Mouse (Mus musculus) forebrain, embryonic 15.5 days (tissue): ENCODE results near the gene Hes3. TPM values are rescaled to one million over a fixed set of nuclear protein-coding genes. Genes with fewer than 3 reads are reported as not detected.

Source experiments
- ATAC-seq: fragments of 200-750 bp; cut with Nextera tagmentation; replicated peaks from 2 replicates; pipeline ENCODE4 v1.8.0; 2017; ENCODE audit warnings: mild to moderate bottlenecking, moderate TSS enrichment, moderate library complexity
- H3K27ac ChIP-seq: fragments of 300-500 bp; sonication (generic); replicated peaks from 2 replicates; pipeline ENCODE4 v1.5.1; 2015; ENCODE audit warnings: mild to moderate bottlenecking, inconsistent platforms
- H3K27me3 ChIP-seq: fragments of 300-500 bp; sonication (generic); 2 replicates; pipeline ENCODE4 v1.6.1; 2015; ENCODE audit warnings: inconsistent platforms
- H3K36me3 ChIP-seq: fragments of 300-500 bp; sonication (generic); 2 replicates; pipeline ENCODE4 v1.6.1; 2015; ENCODE audit warnings: mild to moderate bottlenecking, inconsistent platforms
- H3K4me1 ChIP-seq: fragments of 300-500 bp; sonication (generic); 2 replicates; pipeline ENCODE4 v1.6.1; 2015; ENCODE audit warnings: inconsistent platforms
- H3K4me2 ChIP-seq: fragments of 300-500 bp; sonication (generic); replicated peaks from 2 replicates; pipeline ENCODE4 v1.6.1; 2015; ENCODE audit warnings: mild to moderate bottlenecking, inconsistent platforms
- H3K4me3 ChIP-seq: fragments of 300-500 bp; sonication (generic); 2 replicates; pipeline ENCODE4 v1.5.1; 2015; ENCODE audit warnings: mild to moderate bottlenecking, inconsistent platforms
- H3K9ac ChIP-seq: fragments of 300-500 bp; sonication (generic); replicated peaks from 2 replicates; pipeline ENCODE4 v1.6.1; 2015; ENCODE audit warnings: mild to moderate bottlenecking, inconsistent platforms
- H3K9me3 ChIP-seq: fragments of 300-500 bp; sonication (generic); 2 replicates; pipeline ENCODE4 v1.6.1; 2016; ENCODE audit warnings: inconsistent platforms
- WGBS: fragments of 180-500 bp; shearing (Covaris S2); methylation state at CpG from one replicate; pipeline ENCODE4 v1.1.7; 2015; ENCODE audit warnings: mixed read lengths; 5-methylcytosine and 5-hydroxymethylcytosine counted together
- polyA plus RNA-seq: library from polyadenylated mRNA; unstranded; fragments of >200 nt; fragmentation: Nextera tagmentation; extraction: Ambion mirVana; gene quantifications from 2 replicates; pipeline ENCODE4 v1.2.1, GENCODE M21; 2015

Hes3 gene
- polyA plus RNA-seq, 1 experiment from 2014 or later = 0.09 TPM

DNA sequence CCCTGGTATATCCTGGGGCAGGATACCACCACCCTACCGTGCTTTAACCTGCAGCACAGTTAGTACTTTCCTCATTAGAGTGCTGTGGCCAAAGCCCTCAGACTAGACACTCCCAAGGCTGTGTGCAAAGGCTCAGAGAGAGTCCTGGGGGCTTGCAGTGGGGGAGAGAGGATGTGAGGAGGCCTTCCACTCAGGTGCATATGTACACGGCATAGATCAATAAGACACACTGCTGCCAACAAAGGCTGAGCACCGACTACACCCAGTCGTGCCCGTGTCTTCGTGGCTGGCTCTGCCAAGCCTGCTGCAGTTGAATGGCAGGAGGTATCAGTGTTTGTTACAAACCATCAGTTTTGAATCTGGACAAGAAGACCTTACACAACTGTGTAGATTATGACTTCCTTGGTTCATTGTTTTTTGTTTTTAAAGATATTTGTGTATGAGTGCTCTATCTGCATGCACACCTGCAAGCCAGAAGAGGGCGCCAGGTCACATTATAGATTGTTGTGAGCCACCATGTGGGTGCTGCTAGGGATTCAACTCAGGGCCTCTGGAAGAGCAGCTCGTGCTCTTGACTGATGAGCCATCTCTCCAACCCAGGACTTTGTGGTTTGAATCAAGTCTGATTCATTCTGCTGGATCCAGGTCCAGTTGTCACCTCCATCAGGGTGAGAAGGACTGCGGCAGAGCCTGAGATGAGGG lies 26.4 kb downstream of the Hes3 start:
- Histone ChIP-seq H3K4me3 (no peak overlapping the region), H3K27me3 (no peaks in the 10 kb centered on the region), H3K9me3 (no peaks in the 10 kb centered on the region), H3K27ac (no peak overlapping the region), H3K9ac (no peak overlapping the region), H3K4me1 (peaks cover 21% of the 10 kb centered on the region), H3K36me3 (no peaks in the 10 kb centered on the region), H3K4me2 (no peak overlapping the region)
- no peak for ATAC-seq
- 89% methylated on average over 9 of the region's 9 CpGs for WGBS

DNA sequence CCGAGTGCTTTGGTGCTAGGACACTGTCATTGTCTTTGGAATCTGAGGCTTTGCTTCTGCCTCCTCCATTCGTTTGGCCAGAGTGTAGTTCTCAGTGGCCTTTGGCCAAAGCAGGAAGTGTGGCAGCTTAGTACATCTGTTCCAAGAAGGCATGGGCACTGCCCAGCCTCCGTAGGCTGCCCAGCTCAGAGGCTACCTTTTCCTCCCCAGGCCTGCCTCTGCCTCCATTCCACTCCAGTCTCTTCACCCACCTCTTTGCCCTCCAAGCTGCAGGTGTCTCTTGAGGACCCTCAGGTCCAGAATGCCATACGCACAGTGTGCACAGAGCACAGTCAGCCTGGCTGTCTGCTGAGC lies 27.3 kb downstream of the Hes3 start:
- H3K4me2 ChIP-seq = no peak overlapping the region
- H3K27me3 ChIP-seq = no peaks in the 10 kb centered on the region
- no peak overlapping the region for H3K9ac ChIP-seq
- no peak overlapping the region for H3K4me3 ChIP-seq
- no peaks in the 10 kb centered on the region for H3K9me3 ChIP-seq
- no peak for ATAC-seq
- H3K27ac ChIP-seq = no peak overlapping the region
- H3K4me1 ChIP-seq = peaks cover 21% of the 10 kb centered on the region
- WGBS = 52% methylated on average over 4 of the region's 4 CpGs
- H3K36me3 ChIP-seq = no peaks in the 10 kb centered on the region

DNA sequence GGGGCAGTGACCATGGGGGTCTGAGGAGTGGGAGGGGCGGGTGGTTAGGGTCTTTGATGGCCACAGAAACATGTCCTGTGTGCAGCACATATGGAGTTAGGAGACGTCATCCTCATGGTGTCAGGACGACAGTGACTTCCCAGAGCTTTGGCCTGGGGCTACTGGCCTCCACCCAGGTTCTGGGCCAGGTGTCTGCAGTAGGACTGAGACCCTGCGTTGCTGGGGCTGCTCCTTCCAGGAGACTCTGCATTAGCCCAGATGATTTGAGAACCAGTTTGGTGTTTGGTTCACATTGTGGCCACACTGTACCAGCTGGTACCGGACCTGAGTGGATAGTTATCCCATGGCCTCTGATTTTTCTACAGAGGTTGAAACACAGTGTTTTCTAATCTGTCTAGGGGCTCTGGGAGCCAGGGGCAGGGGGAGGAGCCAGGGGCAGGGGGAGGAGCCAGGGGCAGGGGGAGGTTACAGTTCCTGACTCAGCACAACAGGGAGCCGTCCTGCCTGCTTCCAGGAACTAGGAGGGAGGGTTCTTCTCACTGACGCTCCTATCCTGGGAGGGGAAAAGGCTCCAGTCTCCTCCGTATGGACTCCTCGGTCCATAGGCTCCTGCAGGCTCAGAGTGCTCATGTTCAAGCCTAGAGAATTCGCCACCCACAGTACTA lies 27.8 kb downstream of the Hes3 start:
- H3K9me3 ChIP-seq = no peaks in the 10 kb centered on the region
- H3K27ac ChIP-seq = no peak overlapping the region
- ATAC-seq = no peak
- WGBS = 36% methylated on average over 10 of the region's 10 CpGs
- H3K9ac ChIP-seq = no peak overlapping the region
- H3K4me1 ChIP-seq = peaks cover 21% of the 10 kb centered on the region
- no peak overlapping the region for H3K4me3 ChIP-seq
- no peaks in the 10 kb centered on the region for H3K27me3 ChIP-seq
- no peak overlapping the region for H3K4me2 ChIP-seq
- no peaks in the 10 kb centered on the region for H3K36me3 ChIP-seq

DNA sequence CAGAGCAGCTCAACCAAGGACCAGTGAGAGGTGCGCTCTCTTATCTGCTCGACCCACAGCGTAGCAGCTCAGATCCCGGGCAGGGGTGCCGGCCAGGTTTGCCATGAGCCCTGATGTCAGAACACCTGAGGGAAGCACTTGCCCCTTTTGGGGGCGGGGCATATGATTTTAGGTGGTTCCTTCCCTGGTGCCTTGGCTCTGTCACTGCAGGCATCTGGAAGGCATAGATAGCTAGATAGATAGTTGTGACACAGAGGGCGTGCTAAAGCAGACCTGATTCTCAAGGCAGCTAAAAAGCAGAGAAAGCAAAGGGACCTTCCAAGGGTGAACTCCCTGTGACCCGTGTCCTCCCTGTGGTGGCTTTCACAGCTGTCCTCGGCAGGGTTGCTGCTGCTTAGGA lies 28.4 kb downstream of the Hes3 start:
- Histone ChIP-seq H3K4me1 (peaks cover 20% of the 10 kb centered on the region), H3K4me3 (no peak overlapping the region), H3K36me3 (no peaks in the 10 kb centered on the region), H3K27me3 (no peaks in the 10 kb centered on the region), H3K9ac (no peak overlapping the region), H3K4me2 (no peak overlapping the region), H3K9me3 (no peaks in the 10 kb centered on the region), H3K27ac (no peak overlapping the region)
- WGBS = 73% methylated on average over 9 of the region's 9 CpGs
- ATAC-seq = no peak

DNA sequence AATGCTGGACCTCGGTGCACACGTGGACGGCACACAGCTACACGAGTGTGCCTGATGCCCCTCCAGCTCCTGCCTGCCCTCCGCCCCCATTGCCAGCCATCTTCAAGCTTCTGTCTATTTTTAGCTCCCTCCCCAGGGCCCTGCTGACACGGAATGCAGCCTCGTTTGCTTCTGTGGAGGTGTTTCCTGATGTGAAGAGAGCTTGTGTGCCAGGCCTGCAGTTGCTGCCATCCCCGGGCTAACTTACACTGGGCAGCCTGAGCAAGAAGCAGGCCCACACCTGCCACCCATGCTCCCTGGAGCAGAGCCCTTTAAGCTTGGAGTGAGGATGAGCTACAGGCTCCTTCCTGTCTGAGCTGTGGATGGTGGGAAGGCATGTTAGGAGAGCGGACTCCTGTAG lies 29.3 kb downstream of the Hes3 start:
- peaks cover 18% of the 10 kb centered on the region for H3K4me1 ChIP-seq
- 73% methylated on average over 9 of the region's 9 CpGs for WGBS
- H3K27ac ChIP-seq = no peak overlapping the region
- no peak for ATAC-seq
- no peaks in the 10 kb centered on the region for H3K9me3 ChIP-seq
- H3K36me3 ChIP-seq = no peaks in the 10 kb centered on the region
- no peak overlapping the region for H3K4me3 ChIP-seq
- H3K27me3 ChIP-seq = no peaks in the 10 kb centered on the region
- H3K9ac ChIP-seq = no peak overlapping the region
- H3K4me2 ChIP-seq = no peak overlapping the region

DNA sequence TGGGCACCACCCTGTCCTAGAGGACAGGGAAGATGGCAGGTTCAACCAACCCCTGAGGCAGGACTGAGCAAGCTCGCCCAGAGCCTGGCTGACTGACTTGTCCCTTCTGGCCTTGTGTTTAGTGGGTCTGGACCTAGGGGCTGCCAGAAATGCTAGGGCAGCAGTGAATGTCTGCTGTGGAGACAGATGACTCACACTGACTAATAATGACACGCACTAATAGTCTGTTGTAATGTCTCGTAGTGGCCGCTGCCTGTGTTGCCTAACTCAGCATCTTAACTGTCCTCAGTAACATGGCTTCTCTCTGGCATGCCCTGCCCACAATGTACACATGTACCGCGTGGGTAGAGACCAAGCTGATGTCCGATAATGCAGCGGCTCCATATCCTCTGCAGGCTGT lies 31.0 kb downstream of the Hes3 start:
- 95% methylated on average over 8 of the region's 8 CpGs for WGBS
- Histone ChIP-seq H3K4me3 (no peak overlapping the region), H3K4me1 (peaks cover 17% of the 10 kb centered on the region), H3K9me3 (no peaks in the 10 kb centered on the region), H3K36me3 (no peaks in the 10 kb centered on the region), H3K27me3 (no peaks in the 10 kb centered on the region), H3K4me2 (no peak overlapping the region), H3K9ac (no peak overlapping the region), H3K27ac (no peak overlapping the region)
- ATAC-seq = no peak

DNA sequence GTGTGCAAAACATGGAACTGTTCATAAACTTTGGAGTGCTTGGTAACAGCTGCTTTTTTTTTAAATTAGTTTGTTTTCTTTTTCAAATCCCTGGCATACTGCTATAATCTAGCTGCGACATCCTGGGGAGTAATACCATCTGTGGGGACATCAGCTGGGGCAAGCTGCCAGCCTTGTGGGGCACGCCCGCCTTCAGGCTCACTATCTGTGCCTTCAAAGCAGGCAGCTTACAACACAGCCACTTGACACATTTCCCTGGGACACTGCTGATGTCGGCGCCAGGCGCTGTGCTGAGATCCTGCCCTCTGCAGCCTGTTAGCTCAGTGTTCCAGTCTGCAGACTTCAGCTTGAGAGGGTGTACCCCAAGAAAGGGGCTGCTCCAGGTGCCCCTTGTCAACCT lies 34.4 kb downstream of the Hes3 start:
- H3K9ac ChIP-seq = no peak overlapping the region
- H3K4me1 ChIP-seq = peaks cover 16% of the 10 kb centered on the region
- H3K27me3 ChIP-seq = no peaks in the 10 kb centered on the region
- no peaks in the 10 kb centered on the region for H3K36me3 ChIP-seq
- H3K9me3 ChIP-seq = no peaks in the 10 kb centered on the region
- H3K4me3 ChIP-seq = no peak overlapping the region
- no peak overlapping the region for H3K27ac ChIP-seq
- ATAC-seq = peak; percentile 57
- WGBS = 41% methylated on average over 6 of the region's 6 CpGs
- no peak overlapping the region for H3K4me2 ChIP-seq

DNA sequence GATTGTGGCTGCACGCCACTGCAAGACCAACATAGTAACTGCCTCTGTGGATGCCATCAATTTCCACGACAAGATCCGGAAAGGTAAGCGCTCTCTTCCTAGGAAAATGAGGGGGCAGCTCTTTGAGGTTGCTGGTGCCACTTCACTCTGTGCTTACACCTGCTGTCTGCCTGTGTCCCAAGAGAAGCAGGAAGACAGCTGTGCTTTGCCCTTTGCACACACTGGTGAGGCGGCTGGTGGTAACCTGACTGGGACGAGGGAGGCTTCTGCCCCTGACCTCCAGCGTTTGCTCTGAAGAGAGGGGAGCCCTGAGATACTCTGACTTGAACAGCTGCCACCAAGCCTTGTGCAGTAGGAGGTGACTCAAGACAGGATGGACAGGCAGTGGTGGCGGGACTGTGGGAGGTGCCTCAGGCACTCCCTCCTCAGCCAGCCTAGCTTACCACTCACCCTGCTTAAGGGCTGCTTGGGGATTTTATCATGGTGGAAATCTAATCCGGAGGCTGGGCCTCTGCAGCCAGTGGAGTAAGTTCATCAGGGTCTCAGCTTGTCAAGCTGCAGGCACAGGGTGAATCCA lies 38.2 kb downstream of the Hes3 start:
- Histone ChIP-seq H3K4me2 (no peak overlapping the region), H3K27ac (no peak overlapping the region), H3K27me3 (no peaks in the 10 kb centered on the region), H3K9ac (no peak overlapping the region), H3K4me1 (peaks cover 16% of the 10 kb centered on the region), H3K36me3 (no peaks in the 10 kb centered on the region), H3K4me3 (no peak overlapping the region), H3K9me3 (no peaks in the 10 kb centered on the region)
- no peak for ATAC-seq
- 89% methylated on average over 9 of the region's 9 CpGs for WGBS

DNA sequence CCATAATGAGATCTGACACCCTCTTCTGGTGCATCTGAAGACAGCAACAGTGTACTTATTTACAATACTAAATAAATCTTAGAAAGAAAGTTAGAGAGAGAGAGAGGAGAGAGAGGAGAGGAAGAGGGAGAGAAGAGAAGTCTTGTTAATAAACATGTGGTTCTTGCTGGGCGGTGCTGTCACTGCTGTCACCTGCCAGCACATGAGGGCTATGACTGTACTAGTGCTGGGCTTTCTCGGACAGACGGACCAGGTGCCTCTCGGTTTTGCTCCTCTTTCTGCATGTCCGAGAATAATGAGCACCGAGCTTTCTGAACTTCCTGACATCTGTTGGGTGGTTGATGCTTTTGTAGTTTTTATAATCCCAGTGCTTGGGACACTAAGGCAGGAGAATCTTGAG lies 40.8 kb downstream of the Hes3 start:
- no peak overlapping the region for H3K4me2 ChIP-seq
- ATAC-seq = no peak
- no peak overlapping the region for H3K9ac ChIP-seq
- 0 out of 2 replicates have a peak, but pooled peaks cover 5% of the 10 kb centered on the region for H3K4me1 ChIP-seq
- H3K27me3 ChIP-seq = no peaks in the 10 kb centered on the region
- H3K27ac ChIP-seq = no peak overlapping the region
- 87% methylated on average over 6 of the region's 6 CpGs for WGBS
- H3K36me3 ChIP-seq = no peaks in the 10 kb centered on the region
- no peak overlapping the region for H3K4me3 ChIP-seq
- H3K9me3 ChIP-seq = no peaks in the 10 kb centered on the region

DNA sequence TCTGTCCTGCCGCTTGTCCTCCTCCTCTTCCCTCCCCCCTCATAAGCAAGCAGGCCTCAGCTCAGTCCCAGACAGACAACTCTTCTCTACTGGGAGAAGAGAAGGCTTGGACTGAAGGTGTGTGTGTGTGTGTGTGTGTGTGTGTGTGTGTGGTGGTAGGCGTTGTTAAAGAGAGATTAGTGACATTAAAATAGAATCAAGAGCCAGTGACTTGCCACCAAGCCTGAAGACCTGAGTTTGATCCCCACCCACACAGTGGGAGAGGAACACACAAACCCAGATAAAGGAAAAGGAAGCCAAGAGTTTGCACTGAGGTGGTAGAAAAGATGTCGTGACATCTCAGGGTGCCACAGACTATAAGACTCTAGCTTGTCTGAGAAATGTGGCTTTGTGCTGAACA lies 44.3 kb downstream of the Hes3 start:
- no peaks in the 10 kb centered on the region for H3K27me3 ChIP-seq
- H3K9ac ChIP-seq = no peak overlapping the region
- ATAC-seq = no peak
- H3K4me1 ChIP-seq = 0 out of 2 replicates have a peak, but pooled peaks cover 13% of the 10 kb centered on the region
- H3K36me3 ChIP-seq = no peaks in the 10 kb centered on the region
- no peaks in the 10 kb centered on the region for H3K9me3 ChIP-seq
- H3K4me3 ChIP-seq = no peak overlapping the region
- 81% methylated on average over 3 of the region's 3 CpGs for WGBS
- no peak overlapping the region; the same call in 1 of the 2 replicates for H3K27ac ChIP-seq
- H3K4me2 ChIP-seq = no peak overlapping the region

DNA sequence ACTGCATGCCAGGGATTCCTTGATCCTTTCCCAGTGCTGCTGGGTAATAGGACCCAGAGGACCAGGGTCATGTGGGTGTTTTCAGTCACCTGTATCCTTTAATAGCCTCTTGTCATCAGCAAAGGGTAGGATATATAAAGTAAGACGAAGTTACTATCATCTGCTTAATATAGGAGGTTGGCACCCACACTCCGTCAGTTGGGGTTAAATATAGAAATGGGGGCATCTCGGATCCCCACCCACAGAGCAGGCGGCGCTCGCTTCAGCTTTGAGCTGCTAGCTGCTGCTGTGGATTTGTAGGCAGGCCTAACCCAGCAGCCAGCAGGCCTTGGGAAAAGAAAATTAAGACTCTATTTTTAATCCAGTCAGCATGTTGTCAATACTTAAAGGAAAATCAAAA lies 45.5 kb downstream of the Hes3 start:
- H3K9me3 ChIP-seq = no peaks in the 10 kb centered on the region
- H3K27me3 ChIP-seq = no peaks in the 10 kb centered on the region
- no peak overlapping the region for H3K4me3 ChIP-seq
- 62% methylated on average over 6 of the region's 6 CpGs for WGBS
- H3K4me2 ChIP-seq = no peak overlapping the region
- H3K27ac ChIP-seq = peak overlapping the region; percentile 29
- H3K36me3 ChIP-seq = no peaks in the 10 kb centered on the region
- H3K9ac ChIP-seq = no peak overlapping the region
- H3K4me1 ChIP-seq = 0 out of 2 replicates have a peak, but pooled peaks cover 13% of the 10 kb centered on the region
- ATAC-seq = no peak

DNA sequence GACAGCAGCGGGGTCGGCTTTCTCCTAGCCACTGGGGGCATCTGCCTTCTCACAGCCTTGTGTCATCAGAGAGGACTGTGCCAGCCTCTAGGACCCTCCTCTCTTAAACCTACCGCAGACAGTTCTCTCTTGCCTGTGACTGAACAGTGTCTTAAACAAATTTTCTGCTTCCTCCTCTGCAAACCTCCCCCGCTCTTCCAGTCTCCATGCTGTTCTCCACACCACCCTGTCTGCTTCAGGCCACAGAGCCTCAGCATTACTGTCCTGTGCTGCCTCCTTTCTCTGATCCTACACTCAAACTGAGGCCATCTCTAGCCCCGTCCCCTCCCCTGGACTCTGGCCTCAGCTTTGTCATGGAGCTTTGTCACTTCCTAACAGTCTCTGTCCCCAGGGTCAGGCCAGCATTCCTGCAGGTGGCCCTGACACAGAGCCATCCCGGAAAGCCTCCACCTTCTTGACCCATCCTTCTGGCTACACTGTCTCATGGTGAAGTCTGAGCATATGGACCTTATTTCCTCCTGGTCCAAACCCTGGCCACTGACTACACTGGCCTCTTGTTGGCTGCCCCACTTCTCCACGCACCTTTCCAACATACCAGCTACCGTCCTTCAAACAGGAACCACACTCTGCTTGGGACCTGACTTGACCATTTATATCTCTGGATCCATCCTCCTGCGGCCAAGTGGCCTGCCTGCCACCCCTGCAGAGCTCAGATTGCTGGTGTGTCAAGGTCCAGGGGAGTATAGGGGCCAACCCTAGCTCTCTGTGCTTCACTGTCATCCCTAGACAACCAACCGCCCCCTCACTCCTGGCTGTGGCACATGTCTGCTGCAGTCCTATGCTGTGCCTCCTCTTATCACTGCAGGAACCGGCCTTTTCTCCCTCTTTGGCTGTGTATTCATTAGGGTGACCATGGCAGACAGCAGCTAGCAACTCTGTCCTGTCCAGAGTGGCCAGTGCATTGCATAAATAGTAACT lies 46.6 kb downstream of the Hes3 start:
- no peak overlapping the region for H3K27ac ChIP-seq
- no peaks in the 10 kb centered on the region for H3K9me3 ChIP-seq
- 90% methylated on average over 11 of the region's 11 CpGs for whole genome bisulfite sequencing
- 0 out of 2 replicates have a peak, but pooled peaks cover 13% of the 10 kb centered on the region for H3K4me1 ChIP-seq
- no peak for ATAC-seq
- H3K4me3 ChIP-seq = no peak overlapping the region
- H3K9ac ChIP-seq = no peak overlapping the region
- no peaks in the 10 kb centered on the region for H3K36me3 ChIP-seq
- no peaks in the 10 kb centered on the region for H3K27me3 ChIP-seq
- H3K4me2 ChIP-seq = no peak overlapping the region
